Mouse (Mus musculus) brain, embryonic 18.5 days (tissue): ENCODE data around the gene Ccdc169.

Source experiments
- DNase-seq: peaks from one replicate; pipeline ENCODE4 v3.0.0-alpha.2; 2012; ENCODE audit warnings: low read depth, low spot score

Gene Ccdc169

DNA sequence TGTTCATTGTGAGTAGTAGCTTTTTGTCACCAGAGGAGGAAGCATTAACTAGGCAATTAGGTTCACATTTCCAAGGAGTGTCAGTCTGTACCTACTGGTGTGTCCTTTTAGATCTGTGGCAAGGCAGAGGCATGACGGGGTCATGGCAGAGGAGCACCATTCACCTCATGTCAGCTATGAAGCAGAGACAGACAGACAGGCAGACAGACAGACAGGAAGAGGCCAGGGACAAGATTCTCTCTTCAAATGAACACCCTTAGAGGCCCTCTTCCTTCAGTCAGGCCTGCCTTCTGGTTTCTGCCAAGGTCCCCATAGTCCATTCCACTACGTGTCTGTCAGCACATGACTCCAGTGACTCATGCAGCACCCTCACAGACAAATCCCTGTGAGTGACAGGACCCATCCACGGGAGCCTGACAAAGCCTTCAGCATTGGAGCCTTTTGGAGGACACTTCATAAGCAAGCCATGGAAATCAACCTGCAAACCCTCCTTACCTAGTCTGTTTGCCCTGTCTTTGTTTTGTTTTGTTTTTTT is 14.7 kb upstream of the Ccdc169 start:
- DNase-seq = no peak

DNA sequence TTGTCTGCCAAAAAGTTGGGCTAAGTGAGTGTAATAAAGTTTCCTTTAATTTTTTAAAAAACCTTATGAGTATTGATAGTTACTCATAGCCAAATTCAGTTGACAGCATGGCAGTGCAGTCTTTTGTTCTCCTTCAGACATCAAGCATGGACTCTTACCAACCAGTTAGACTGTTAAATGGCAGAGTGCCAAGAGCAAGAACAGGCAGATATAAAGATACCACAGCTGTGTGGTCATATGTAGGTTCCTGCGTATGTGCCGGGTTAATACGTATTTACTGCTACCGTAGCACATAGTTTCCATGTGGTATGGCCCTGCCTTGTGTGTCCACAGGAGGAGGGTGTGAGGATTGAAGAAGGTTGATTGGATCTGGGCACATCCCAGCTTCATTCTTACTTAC is 14.1 kb upstream of the Ccdc169 start:
- no peak for DNase-seq

DNA sequence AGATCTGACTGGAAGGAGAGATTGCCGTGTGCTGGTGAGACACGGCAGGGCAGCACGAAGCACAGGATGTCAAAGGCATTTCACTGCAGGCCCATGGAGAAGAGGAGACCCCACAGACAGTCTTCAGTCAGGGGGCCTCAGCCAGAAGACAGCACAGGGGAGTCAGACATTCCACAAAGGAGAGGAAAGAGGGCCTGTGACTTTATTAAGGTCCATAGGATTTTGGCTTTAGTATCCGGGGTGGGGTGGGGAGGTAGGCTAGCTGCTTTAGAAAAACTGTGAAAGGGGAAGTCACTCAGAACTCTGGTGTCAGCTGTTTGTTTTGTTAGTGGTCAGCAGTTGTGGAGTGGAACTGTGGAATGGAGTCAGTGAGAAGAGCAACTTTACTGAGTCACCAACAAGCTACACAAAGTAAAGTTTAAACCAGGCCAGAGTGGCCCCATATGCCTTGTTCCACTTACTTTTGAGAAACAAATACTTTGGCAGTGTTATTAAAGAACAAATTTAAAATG is 7.9 kb upstream of the Ccdc169 start:
- DNase-seq = no peak

DNA sequence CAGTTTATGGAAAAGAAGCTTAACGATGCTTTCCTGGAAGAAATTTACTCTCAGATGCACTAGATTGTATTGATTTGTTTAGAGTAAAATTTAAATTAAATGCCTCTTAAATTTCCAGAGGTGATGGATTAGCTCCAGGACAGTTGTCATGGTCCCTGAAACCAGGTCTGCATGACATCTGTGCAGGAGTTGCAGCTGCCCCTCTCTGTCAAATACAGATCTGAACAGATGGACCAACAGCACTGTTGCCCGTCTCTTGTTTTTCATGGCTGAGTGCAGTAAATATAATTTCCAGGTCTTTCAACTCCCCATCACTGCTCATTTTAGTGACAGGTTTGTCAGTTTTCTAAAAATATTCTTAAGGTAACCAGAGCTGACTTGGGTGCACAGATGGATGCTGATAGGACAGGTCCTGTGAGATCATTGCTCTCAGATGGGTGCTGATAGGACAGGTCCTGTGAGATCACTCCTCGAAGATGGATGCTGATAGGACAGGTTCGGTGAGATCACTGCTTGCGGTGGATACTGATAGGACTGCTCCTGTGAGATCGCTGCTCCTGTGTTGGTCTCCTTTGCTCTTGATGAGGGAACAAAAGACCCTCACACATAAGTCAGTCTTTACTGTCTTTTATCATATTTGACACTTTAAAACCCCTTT is 5.4 kb upstream of the Ccdc169 start:
- DNase-seq = no peak

DNA sequence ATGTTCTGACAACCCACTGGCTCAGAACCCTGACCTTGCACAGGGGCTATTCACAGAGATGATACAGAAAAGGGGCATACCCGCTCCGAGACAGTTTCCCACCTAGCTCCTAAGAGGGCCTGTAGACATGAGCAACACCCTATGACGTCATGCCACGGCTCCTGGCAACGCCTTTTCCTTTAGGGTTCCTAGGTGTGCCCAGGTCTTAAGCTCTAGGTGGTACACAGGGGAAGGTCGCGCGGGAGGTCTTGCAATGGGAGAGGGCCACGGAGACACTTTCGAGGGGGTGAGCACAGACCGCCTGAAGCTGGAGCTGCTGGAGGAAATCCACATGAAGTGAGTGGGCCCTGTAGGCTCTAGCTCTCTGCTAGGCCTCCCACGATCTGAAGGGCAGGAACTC is 2.7 kb downstream of the Ccdc169 start:
- no peak for DNase-seq

DNA sequence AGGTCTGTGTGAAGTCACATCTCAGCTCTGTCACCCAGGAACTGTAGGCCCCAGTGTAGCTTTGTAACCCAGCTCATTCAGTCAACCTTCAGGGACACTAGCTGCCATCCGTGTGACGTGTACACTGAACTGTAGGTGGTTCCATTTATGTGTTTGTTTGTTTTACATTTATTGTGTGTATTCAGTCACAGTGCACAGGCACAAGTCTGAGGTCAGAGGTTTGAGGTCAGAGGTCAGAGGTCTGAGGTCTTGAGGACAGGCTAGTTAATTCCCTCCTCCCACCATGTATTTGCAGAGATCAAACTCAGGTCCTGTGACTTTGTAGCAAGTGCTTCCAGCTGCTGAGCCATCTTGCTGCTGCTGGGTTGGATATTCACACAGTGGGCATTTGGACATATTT is 4.3 kb downstream of the Ccdc169 start:
- no peak for DNase-seq

DNA sequence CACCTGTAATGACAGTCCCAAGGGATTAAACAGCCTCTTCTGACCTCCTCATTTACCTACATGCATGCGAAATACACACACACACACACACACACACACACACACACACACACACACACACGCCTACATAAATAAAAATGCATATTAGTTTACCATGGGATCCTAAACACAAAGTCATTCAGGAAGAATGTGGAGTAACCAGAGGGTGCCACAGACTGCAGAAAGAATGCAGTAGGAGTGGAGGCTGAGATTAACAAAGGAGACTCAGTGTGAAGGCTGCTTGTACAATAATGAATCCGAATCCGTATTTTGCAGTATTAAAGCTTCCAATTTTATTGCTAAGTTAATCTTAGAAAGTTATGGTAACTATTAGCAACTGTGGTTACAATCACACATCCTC is 7.8 kb downstream of the Ccdc169 start:
- DNase-seq = no peak

DNA sequence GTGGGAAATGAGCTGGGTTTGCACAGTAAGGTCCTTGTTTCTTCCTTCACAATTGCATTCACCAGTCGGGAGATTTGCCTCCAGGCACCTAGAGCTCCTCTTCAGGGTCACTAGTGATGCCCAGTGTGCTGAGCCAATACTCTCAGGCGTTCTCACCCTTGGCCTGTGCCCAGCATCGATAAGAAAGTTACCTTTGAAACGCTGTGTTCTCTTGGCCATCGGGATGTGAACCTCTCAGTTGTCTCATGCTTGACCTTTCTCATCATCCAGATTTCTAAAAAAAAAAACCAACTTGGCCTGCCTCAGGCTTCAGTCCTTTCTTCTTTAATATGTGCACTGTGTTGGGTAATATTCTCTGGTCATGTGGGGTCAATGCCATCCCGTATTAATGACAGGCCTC is 9.3 kb downstream of the Ccdc169 start:
- no peak for DNase-seq

DNA sequence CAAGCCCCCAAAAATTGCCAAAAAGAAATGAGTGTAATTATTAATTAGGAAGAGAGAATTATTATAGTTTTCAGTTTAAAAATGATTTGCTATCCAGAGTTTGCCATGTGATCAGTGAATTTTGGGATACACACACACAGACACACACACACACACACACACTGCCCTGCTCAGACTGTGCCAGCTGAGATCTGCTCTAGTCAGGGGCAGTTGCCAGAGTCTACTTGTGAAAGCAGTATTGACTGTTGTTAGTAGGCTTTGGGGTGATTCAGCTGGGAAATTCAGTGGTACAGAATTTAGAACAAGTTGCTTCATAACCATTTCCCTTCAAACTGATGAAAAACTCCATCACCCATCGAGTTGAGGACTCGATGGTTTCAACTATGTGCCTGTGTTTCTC is 10.0 kb downstream of the Ccdc169 start:
- no peak for DNase-seq

DNA sequence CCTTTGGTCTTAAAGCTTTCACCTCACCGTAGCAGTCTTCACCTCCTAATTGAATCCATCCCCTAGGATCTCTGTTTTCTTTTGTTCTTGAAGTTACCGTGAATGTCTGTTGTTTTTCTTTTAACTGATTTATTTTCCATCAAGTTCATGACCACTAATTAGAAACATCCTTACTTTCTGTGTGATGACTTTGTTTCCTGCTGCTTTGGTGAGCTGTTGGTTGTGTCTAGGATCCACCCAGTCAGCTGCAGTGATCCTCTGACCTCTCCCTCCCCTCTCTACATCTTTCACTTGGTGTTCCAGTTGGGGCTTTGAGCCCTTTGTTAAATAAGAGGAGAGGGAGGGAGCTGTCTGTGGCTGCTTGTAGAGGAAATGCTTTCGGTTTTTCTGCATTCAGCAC is 11.0 kb downstream of the Ccdc169 start:
- no peak for DNase-seq

DNA sequence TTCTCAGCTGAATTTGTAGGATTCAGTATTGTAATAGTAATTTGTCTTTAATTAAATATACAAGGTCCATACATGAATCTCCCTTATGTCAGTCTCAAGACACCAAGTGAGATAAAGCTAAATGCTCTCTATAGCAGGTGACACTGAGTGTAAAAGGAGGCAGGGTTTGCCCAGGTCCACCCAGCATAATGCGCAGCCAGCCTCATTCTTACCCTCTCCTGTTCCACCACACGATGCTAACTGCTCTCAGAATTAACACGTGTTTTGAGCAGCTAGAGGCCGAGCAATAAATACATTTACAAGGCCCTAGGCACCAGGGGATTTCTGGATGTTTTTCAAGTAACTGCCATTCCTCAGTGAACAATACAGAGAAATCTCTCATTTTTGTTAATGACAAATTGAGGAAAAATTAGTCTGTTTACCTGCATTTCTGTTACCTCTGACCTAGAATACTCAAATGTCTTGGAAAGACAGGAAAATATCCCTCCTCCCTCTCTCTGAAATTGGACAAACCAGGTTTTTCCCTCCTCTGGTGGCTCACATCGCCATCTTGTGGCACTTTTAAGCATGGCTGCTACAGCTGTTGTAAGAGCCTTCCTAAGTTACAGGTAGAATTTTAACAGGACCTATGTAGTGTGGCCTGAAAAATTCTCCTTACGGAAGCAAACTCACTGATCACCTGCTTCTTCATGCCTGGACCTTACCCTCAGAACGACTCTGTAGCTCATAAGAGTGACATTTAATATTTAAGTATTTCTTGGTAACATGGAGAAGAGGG is 14.7 kb downstream of the Ccdc169 start:
- DNase-seq = peak; percentile 55

DNA sequence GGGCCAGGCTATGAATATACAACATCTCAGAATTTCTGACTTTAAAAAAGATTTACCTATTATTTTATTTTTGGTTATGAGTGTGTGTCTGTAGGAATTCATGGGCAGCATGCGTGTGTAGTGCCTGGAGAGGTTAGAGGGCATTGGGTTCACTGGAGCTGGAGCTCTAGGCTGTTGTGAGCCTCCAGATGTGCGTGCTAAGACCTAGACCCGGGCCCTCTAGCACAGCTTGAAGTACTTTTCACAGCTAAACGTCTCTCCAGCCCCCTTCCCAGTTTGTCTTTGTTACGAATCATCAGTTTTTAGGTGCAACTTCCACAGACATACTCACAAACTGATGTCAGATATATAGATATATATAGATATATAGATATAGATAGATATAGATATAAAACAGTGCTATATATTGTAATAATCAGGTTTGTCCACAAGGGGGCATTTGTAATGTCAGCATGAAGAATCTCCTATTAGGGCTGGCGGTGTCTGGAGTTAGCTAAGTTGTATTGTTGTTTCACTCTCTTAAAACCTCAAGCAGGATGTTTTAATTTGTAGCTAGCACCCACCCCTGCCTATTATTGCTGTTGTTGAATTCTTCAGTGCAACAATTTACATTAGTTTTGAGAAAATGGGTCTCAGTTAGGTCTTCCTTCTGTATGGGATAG is 15.7 kb downstream of the Ccdc169 start:
- DNase-seq = no peak

DNA sequence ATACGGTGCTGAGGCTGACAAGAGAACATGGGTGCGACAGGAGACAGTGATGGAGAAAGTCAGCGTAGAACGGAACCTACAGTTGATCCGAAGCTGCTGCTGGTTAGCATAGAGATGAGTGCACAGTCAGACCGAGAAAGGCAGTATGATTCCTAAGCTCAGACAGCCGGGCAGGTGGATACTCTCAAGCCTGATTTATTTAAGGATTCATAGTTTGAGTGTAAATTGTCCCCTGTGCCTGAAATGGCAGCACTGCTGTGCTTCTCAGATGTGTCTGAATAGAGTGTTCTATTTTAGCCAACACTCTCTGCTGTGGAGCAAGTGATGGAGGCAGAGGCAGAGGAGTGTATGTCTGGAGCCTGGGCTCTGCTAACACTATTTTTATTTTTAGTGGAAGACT is 17.0 kb downstream of the Ccdc169 start:
- DNase-seq = no peak

DNA sequence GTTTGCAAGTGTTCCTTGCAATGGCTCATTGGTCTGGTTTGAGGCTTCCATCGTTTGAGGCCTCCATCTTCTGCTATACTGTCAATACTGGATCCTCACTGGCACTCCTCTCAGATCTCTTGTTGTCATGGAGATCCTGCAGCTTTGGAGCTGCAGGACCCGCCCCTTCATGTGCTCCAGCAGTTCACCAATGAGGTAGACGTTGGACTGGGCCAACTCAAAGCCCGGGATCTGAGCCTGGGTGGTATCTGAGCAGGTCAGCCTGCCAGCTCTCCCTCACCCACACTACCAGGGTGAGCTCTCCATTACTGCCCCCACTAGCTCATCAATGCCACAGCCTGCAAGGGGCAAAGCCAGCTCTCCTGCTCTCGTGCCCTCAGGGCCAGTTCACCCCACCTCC is 20.3 kb downstream of the Ccdc169 start:
- no peak for DNase-seq

DNA sequence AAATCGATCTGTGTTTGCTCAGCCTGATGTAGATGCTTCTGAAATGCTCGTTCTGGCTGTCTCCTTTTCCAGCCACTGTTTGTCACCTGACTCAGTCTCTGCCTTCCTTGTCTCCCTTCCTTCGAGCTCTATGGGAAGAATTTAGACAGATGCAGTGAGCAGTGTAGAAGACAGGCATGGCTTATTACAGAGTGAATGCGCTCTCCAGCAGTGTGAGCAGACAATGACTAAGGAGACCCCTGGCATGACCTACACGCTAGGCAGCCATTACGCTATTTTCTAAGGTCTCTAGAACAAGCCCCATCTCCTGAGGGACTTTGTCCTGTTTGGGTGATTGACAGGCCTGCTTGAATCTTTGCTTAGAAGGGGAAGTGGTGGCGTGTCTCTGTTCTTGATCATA is 24.0 kb downstream of the Ccdc169 start:
- DNase-seq = no peak

DNA sequence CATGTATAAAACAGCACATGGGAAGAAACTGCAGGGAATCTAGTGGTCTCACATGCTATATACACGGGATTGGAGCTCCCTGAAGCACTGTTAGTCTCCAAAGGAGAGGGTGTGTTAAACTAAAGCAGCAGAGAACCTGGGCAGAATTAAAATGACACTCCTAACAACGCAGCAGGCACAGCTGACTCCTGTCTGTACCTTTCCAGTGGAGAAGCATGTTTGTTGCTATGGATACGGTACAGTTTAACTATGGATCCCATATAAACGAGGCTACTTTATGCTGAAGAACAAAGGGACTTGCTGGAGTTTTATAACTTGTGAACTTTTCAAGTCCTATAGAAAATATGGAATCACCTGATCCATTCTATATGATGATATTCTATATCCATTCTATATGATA is 26.4 kb downstream of the Ccdc169 start:
- DNase-seq = no peak

DNA sequence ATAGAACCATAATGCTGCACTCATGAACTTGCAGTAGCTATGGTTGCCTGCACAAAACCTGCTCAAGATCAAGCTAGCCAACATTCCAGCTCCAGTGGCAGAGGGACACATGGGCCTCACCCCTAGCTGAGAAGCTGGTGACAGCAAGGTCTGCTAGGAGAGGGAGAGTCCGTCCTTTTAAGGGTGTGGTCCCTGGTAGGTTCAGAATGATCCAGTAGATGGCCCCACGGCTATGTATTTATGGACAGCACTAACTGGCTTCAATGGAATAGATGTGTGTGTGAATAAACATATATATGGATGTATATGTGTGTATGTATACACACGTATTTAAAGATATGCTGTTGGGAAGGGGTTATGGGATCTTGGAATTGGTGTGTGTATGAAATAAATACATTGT is 35.3 kb downstream of the Ccdc169 start:
- no peak for DNase-seq

DNA sequence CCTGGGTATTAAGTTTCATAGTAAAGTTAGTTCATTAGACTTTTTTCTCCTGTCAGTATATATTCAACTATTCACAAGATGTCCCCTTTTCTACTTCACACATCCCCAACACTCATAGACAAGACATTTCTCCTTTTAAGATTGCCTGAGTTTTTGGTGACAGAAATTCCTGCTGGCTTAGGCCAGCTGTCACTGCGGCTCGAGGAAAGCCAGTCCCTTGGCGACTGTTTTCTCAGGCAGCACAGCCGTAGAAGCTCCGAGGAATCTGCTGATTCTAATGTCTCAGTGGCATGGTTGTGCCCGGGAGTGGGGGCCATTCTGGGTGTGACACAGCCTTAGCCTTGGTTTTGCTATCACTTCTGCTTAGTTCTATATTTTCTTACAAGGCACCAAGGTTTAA is 40.1 kb downstream of the Ccdc169 start:
- DNase-seq = no peak

DNA sequence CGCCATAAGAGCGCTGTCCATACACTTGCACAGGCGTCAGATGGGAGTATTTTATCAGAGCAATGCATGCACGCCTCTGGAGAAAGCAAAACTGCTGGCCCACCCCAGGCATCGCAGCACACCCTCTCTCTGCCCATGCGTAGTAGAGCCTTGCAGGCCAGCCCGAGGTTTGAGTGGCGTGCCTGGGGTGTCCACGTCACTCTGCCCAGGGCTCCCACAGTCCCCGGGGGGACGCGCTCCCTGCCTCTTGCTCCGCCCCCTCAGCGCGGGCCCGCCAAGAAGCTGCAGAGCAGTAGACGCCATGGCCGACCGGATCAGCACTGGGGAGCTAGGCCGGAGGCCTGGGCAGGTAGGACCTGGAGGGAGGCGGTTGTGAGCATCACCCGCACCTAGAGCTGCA is 44.6 kb downstream of the Ccdc169 start, which contains the start of gene Sohlh2:
Gene Sohlh2 (plus strand): TSS at position 263 of the 400 bp plus-strand sequence.
- DNase-seq = no peak

DNA sequence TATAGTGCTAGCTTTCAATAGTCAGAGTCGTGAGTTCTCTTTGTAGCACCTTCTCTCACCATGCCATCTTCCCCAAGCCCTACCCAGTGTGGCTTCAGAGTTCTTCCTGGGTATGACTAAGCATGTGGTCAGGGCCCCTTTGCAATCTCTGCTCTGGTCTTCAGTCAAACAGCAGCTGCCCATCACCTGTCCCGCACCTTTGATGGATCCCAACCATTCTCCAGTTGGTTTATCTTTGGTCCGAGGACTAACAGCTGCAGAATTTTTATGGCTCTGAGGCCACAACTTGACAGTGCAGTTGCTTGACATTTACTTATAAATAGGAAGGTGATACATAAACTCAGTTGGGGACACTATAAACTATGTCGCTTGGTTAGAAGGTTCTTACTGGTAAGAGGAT is 54.5 kb downstream of the Ccdc169 start:
- no peak for DNase-seq

DNA sequence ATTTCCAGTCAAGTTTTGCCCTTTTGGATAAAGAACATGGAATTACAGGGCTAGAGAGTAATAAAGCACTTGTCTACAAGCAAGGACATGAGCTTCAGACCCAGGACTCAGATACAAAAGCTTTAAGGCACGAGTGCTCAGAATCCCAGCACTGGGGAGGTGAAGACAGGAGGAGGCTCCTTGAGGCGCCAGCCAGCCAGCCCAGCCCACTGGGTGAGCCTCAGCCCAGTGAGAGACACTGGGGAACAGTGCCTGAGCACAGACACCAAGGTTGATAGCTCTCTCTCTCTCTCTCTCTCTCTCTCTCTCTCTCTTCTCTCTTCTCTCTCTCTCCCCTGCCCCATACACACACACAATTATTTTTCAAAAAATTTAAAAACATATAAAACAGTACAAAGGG is 56.2 kb downstream of the Ccdc169 start:
- no peak for DNase-seq

DNA sequence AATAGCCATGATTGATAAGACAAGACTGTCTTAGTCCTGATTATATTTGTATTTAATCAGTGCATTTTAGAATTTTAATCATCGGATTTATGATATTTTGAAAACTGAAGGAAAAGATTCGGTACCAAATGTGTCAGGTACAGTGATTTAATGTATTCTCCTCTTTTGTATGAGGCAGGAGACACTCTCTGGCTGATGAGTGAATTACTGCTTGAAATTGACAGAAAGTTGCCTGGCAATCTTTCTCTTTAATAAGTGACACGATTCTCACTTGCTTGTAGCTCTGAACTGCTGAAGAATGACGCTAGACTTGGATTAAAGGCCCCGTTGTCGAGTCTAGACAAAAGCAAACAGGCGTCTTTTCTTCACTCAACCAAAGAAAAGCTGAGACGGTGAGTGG is 57.7 kb downstream of the Ccdc169 start:
- no peak for DNase-seq
